Mouse (Mus musculus) liver, adult 2 months (tissue): ENCODE measurements around the gene Rcn2.

Experiments used
- CTCF ChIP-seq: fragments of 200-500 bp; IDR thresholded peaks from 2 replicates; pipeline ENCODE4 v1.5.1; 2011; ENCODE audit warnings: low read depth, low read length, control low read depth
- POLR2A ChIP-seq: fragments of 200-500 bp; IDR thresholded peaks from 2 replicates; pipeline ENCODE4 v1.6.1; 2011; ENCODE audit warnings: low read length, control low read depth; ENCODE audit not compliant: insufficient read depth; ENCODE audit errors: extremely low read depth

DNA sequence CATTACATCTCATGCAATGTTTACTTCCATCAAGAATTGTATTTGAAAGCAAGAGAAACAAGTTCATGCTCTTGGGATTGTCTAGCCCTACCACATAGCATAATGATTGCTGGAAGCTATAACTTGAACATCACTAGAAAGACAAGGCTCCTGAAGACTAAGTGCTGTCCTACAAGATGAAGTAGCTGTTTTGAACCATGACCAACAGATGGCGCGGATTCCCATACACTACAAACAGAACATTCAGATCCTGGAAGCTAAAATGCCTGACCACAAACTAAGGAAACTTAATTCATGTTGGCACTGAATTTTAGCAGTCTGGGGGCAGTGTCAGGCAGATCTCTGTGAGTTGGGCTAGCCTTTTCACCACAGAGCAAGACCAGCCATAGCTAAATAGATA lies 16.9 kb upstream of the Rcn2 start:
- TF ChIP-seq CTCF (no peak), POLR2A (no peak)
